Mouse (Mus musculus): ENCODE data around the gene Dip2b. TPM values are rescaled to one million over a fixed set of nuclear protein-coding genes. Genes with fewer than 3 reads are reported as not detected.

Dip2b gene
- 5.6 and 6.3 TPM in 2 replicates for polyA plus RNA-seq (2015; fragmentation: Nextera tagmentation; extraction: Ambion mirVana)

DNA sequence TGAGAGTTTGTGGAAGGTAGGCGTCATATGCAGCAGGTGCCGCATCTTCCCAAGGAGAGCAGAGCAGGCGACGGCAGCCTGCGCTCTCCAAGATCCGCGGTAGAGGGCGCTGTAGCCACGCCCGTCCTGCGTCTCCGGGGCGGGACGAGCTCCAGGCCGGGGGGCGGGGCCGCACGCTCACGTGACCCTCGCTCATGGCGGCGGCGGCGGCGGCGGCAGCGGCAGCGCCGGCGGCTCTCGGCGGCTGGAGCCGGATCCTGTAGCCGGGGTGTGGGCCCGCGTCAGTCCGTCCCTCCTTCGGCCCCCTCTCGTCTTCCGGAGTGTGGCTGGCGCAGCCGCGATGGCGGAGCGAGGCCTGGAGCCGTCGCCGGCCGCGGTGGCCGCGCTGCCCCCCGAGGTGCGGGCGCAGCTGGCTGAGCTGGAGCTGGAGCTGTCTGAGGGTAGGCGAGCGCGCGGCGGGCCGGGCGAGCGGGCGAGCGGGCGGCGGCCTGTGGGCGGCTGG lies at the start of gene Dip2b:
Gene Dip2b (plus strand): TSS at position 195 of the 502 bp plus-strand sequence.
- Histone ChIP-seq H3K36me3 (ENCODE audit: control insufficient read depth, insufficient read depth, low read length) (no peaks in the 10 kb centered on the region), H3K4me1 (ENCODE audit: control insufficient read depth, insufficient read depth, low read length) (peaks cover 20% of the 10 kb centered on the region), H3K4me2 (ENCODE audit: low read depth, low read length) (peak within 1 kb of the TSS; percentile 82), H3K9me3 (ENCODE audit: control insufficient read depth, low read length) (no peaks in the 10 kb centered on the region), H3K4me3 (ENCODE audit: low read length) (peak within 1 kb of the TSS; percentile 92), H3K9ac (ENCODE audit: low read depth, low read length) (peak within 1 kb of the TSS; percentile 98), H3K27me3 (replicated peaks; ENCODE audit: control insufficient read depth, insufficient read depth, low read length) (no peaks in the 10 kb centered on the region), H3K27ac (ENCODE audit: low read length) (peak within 1 kb of the TSS; percentile 90)
- ATAC-seq = peak; percentile 91
- WGBS = under 1% methylated on average over 62 of the region's 68 CpGs

- Histone ChIP-seq H3K27me3 (replicated peaks; ENCODE audit: control insufficient read depth, insufficient read depth, low read length) (no peaks in the 10 kb centered on the region), H3K9me3 (ENCODE audit: control insufficient read depth, low read length) (no peaks in the 10 kb centered on the region), H3K4me2 (ENCODE audit: low read depth, low read length) (no peak overlapping the region), H3K9ac (ENCODE audit: low read depth, low read length) (no peak overlapping the region), H3K4me3 (ENCODE audit: low read length) (no peak overlapping the region), H3K4me1 (ENCODE audit: control insufficient read depth, insufficient read depth, low read length) (no peaks in the 10 kb centered on the region), H3K27ac (ENCODE audit: low read length) (no peak overlapping the region), H3K36me3 (ENCODE audit: control insufficient read depth, insufficient read depth, low read length) (peaks cover 11% of the 10 kb centered on the region)
- ATAC-seq = no peak
- 98% methylated on average over 1 of the region's 1 CpGs for WGBS
These were observed 45.4 kb upstream of the Dip2b start for GRCm38 (mm10) chr15:99993100-99993499.

DNA sequence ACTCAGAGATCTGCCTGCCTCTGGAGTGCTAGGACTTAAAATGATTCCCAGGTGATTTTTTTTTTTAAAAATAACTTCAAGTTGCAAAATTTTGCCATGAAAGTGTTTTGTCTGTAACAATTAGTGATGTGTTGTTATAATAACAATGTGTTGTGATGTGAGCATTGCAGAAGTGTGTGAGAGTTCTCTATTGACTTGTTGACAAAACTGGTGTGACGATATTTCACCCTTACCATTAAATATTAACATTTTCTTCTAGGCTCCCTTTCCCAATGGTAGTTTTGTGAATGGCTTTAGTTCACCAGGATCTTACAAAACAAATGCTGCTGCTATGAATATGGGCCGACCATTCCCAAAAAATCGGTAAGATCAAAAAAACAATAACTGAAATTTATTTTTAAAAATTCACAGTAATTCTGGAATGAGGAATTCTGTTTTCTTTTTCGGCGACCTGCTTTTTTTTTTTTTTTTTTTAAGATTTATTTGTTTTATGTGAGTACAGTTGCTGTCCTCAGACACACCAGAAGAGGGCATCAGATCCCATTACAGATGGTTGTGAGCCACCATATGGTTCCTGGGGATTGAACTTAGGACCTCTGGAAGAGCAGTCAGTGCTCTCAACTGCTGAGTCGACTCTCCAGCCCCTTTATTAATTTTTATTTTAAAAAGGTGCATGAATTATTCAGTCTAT lies 41.2 kb upstream of the Dip2b start:
- Histone ChIP-seq H3K4me2 (ENCODE audit: low read depth, low read length) (no peak overlapping the region), H3K27me3 (replicated peaks; ENCODE audit: control insufficient read depth, insufficient read depth, low read length) (no peaks in the 10 kb centered on the region), H3K9ac (ENCODE audit: low read depth, low read length) (no peak overlapping the region), H3K27ac (ENCODE audit: low read length) (no peak overlapping the region), H3K9me3 (ENCODE audit: control insufficient read depth, low read length) (no peaks in the 10 kb centered on the region), H3K36me3 (ENCODE audit: control insufficient read depth, insufficient read depth, low read length) (peaks cover 15% of the 10 kb centered on the region), H3K4me3 (ENCODE audit: low read length) (no peak overlapping the region), H3K4me1 (ENCODE audit: control insufficient read depth, insufficient read depth, low read length) (no peaks in the 10 kb centered on the region)
- no peak for ATAC-seq
- WGBS = 87% methylated on average over 6 of the region's 6 CpGs

- WGBS = 82% methylated on average over 1 of the region's 1 CpGs
- no peak overlapping the region for H3K4me2 ChIP-seq (ENCODE audit: low read depth, low read length)
- H3K27me3 ChIP-seq (replicated peaks; ENCODE audit: control insufficient read depth, insufficient read depth, low read length) = no peaks in the 10 kb centered on the region
- peaks cover 17% of the 10 kb centered on the region for H3K36me3 ChIP-seq (ENCODE audit: control insufficient read depth, insufficient read depth, low read length)
- H3K4me1 ChIP-seq (ENCODE audit: control insufficient read depth, insufficient read depth, low read length) = no peaks in the 10 kb centered on the region
- no peak overlapping the region for H3K4me3 ChIP-seq (ENCODE audit: low read length)
- no peaks in the 10 kb centered on the region for H3K9me3 ChIP-seq (ENCODE audit: control insufficient read depth, low read length)
- no peak for ATAC-seq
- H3K27ac ChIP-seq (ENCODE audit: low read length) = no peak overlapping the region
- no peak overlapping the region for H3K9ac ChIP-seq (ENCODE audit: low read depth, low read length)
These were observed 39.1 kb upstream of the Dip2b start for GRCm38 (mm10) chr15:99999390-99999789.

- Histone ChIP-seq H3K9ac (ENCODE audit: low read depth, low read length) (no peak overlapping the region), H3K27ac (ENCODE audit: low read length) (no peak overlapping the region), H3K4me1 (ENCODE audit: control insufficient read depth, insufficient read depth, low read length) (no peaks in the 10 kb centered on the region), H3K9me3 (ENCODE audit: control insufficient read depth, low read length) (no peaks in the 10 kb centered on the region), H3K27me3 (replicated peaks; ENCODE audit: control insufficient read depth, insufficient read depth, low read length) (no peaks in the 10 kb centered on the region), H3K36me3 (ENCODE audit: control insufficient read depth, insufficient read depth, low read length) (peaks cover 16% of the 10 kb centered on the region), H3K4me3 (ENCODE audit: low read length) (no peak overlapping the region), H3K4me2 (ENCODE audit: low read depth, low read length) (no peak overlapping the region)
- ATAC-seq = no peak
- 88% methylated on average over 7 of the region's 7 CpGs for WGBS
These were observed 33.7 kb upstream of the Dip2b start for GRCm38 (mm10) chr15:100004677-100005273.

DNA sequence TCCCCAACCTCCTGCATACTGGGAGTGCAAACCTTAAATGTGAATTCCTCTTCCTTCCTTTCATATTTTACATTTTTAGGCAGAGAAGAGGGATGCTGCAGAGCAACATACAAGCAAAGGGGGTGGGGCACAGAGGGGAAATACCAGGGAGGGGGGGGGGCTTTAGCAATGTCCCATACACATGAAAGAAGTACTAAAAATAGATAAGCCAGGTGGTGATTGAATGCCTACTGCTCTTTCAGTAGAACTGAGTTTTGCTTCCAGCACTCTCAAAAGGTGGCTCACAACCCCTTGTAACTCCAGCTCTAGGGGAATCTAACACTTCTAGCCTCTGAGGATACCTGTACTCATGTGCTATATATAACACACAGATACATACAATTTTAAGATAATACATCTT lies 32.3 kb upstream of the Dip2b start:
- no peak overlapping the region for H3K4me3 ChIP-seq (ENCODE audit: low read length)
- ATAC-seq = no peak
- no peak overlapping the region for H3K9ac ChIP-seq (ENCODE audit: low read depth, low read length)
- no peak overlapping the region for H3K27ac ChIP-seq (ENCODE audit: low read length)
- no peak overlapping the region for H3K4me2 ChIP-seq (ENCODE audit: low read depth, low read length)
- H3K9me3 ChIP-seq (ENCODE audit: control insufficient read depth, low read length) = no peaks in the 10 kb centered on the region
- peaks cover 16% of the 10 kb centered on the region for H3K36me3 ChIP-seq (ENCODE audit: control insufficient read depth, insufficient read depth, low read length)
- no peaks in the 10 kb centered on the region for H3K27me3 ChIP-seq (replicated peaks; ENCODE audit: control insufficient read depth, insufficient read depth, low read length)
- no peaks in the 10 kb centered on the region for H3K4me1 ChIP-seq (ENCODE audit: control insufficient read depth, insufficient read depth, low read length)

- Histone ChIP-seq H3K36me3 (ENCODE audit: control insufficient read depth, insufficient read depth, low read length) (no peaks in the 10 kb centered on the region), H3K27ac (ENCODE audit: low read length) (no peak overlapping the region), H3K9me3 (ENCODE audit: control insufficient read depth, low read length) (no peaks in the 10 kb centered on the region), H3K4me2 (ENCODE audit: low read depth, low read length) (no peak overlapping the region), H3K27me3 (replicated peaks; ENCODE audit: control insufficient read depth, insufficient read depth, low read length) (no peaks in the 10 kb centered on the region), H3K9ac (ENCODE audit: low read depth, low read length) (no peak overlapping the region), H3K4me3 (ENCODE audit: low read length) (no peak overlapping the region), H3K4me1 (ENCODE audit: control insufficient read depth, insufficient read depth, low read length) (no peaks in the 10 kb centered on the region; the same call in 1 of the 2 replicates)
- no peak for ATAC-seq
- 83% methylated on average over 6 of the region's 6 CpGs for WGBS
These were observed 20.1 kb upstream of the Dip2b start for GRCm38 (mm10) chr15:100018280-100018899.

GRCm38 (mm10) chr15:100021175-100021574 lies 17.3 kb upstream of the Dip2b start:
- no peaks in the 10 kb centered on the region for H3K36me3 ChIP-seq (ENCODE audit: control insufficient read depth, insufficient read depth, low read length)
- ATAC-seq = no peak
- no peaks in the 10 kb centered on the region for H3K27me3 ChIP-seq (replicated peaks; ENCODE audit: control insufficient read depth, insufficient read depth, low read length)
- H3K4me1 ChIP-seq (ENCODE audit: control insufficient read depth, insufficient read depth, low read length) = no peaks in the 10 kb centered on the region; the same call in 1 of the 2 replicates
- 96% methylated on average over 1 of the region's 1 CpGs for WGBS
- no peak overlapping the region for H3K4me3 ChIP-seq (ENCODE audit: low read length)
- H3K4me2 ChIP-seq (ENCODE audit: low read depth, low read length) = no peak overlapping the region
- no peaks in the 10 kb centered on the region for H3K9me3 ChIP-seq (ENCODE audit: control insufficient read depth, low read length)
- no peak overlapping the region for H3K27ac ChIP-seq (ENCODE audit: low read length)
- no peak overlapping the region for H3K9ac ChIP-seq (ENCODE audit: low read depth, low read length)

DNA sequence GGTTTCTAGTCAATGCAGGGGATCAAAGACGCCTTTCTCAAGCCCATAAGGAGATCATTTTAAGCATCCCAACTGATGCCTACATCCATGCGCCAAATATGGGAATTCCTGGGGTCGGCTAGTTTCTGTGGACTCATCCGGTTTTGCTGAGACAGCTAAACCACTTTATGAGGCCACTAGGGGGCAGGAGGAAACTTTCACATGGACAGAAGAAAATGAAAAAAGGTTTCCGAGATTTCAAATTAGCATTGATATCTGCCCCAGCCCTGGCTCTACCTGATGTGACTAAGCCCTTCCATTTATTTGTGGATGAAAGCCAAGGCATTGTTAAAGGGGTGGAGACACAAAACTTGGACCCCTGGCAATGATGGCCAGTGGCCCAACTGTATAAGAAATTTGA lies 15.5 kb upstream of the Dip2b start:
- H3K9me3 ChIP-seq (ENCODE audit: control insufficient read depth, low read length) = no peaks in the 10 kb centered on the region
- no peak overlapping the region for H3K4me2 ChIP-seq (ENCODE audit: low read depth, low read length)
- ATAC-seq = no peak
- no peak overlapping the region for H3K27ac ChIP-seq (ENCODE audit: low read length)
- WGBS = 22% methylated on average over 5 of the region's 5 CpGs
- no peaks in the 10 kb centered on the region; the same call in 1 of the 2 replicates for H3K4me1 ChIP-seq (ENCODE audit: control insufficient read depth, insufficient read depth, low read length)
- H3K4me3 ChIP-seq (ENCODE audit: low read length) = no peak overlapping the region
- H3K36me3 ChIP-seq (ENCODE audit: control insufficient read depth, insufficient read depth, low read length) = no peaks in the 10 kb centered on the region
- no peaks in the 10 kb centered on the region for H3K27me3 ChIP-seq (replicated peaks; ENCODE audit: control insufficient read depth, insufficient read depth, low read length)
- no peak overlapping the region for H3K9ac ChIP-seq (ENCODE audit: low read depth, low read length)
